Mouse (Mus musculus): ENCODE results near the gene Slc24a1. TPM values are rescaled to one million over a fixed set of nuclear protein-coding genes. Genes with fewer than 3 reads are reported as not detected.
"Not testable (repeated sequence)": the region's sequence is repeated elsewhere in the genome, so short reads cannot be mapped to it uniquely, and the experiment has no call there.

The Slc24a1 gene
- polyA plus RNA-seq (2016; fragmentation: Nextera tagmentation; extraction: Ambion mirVana), result 0.04 and 0.05 TPM in 2 replicates

GRCm38 (mm10) chr9:64951161-64951657, at the start of gene Slc24a1:
Gene Slc24a1 (minus strand): TSS chr9:64951607.
- H3K4me1 ChIP-seq, result 0 out of 2 replicates have a peak, but pooled peaks cover under 1% of the 10 kb centered on the region
- 36% methylated on average over 11 of the region's 11 CpGs for WGBS

GRCm38 (mm10) chr9:64995464-64995863, 44.1 kb upstream of the Slc24a1 start:
- not testable (repeated sequence) for H3K27ac ChIP-seq; H3K4me1 ChIP-seq; H3K4me2 ChIP-seq (replicated peaks); H3K9ac ChIP-seq; ATAC-seq (ENCODE audit: insufficient number of reproducible peaks, insufficient read depth, low FRiP score, low TSS enrichment); H3K9me3 ChIP-seq; H3K4me3 ChIP-seq; H3K27me3 ChIP-seq
- WGBS, result 93% methylated on average over 1 of the region's 1 CpGs
- H3K36me3 ChIP-seq, result peaks cover 65% of the 10 kb centered on the region

More at GRCm38 (mm10) chr9:64951161-64951657, at the start of gene Slc24a1:
- H3K36me3 ChIP-seq, result no peaks in the 10 kb centered on the region
- H3K27me3 ChIP-seq, result peaks cover 26% of the 10 kb centered on the region
- H3K4me3 ChIP-seq, result no peak within 1 kb of the TSS
- H3K9ac ChIP-seq, result no peak within 1 kb of the TSS
- H3K27ac ChIP-seq, result no peak within 1 kb of the TSS
- no peaks in the 10 kb centered on the region for H3K9me3 ChIP-seq
- ATAC-seq (ENCODE audit: insufficient number of reproducible peaks, insufficient read depth, low FRiP score, low TSS enrichment), result no peak
- H3K4me2 ChIP-seq (replicated peaks), result no peak within 1 kb of the TSS

- Histone ChIP-seq H3K4me2 (replicated peaks) (no peak overlapping the region), H3K9me3 (no peaks in the 10 kb centered on the region), H3K27me3 (no peaks in the 10 kb centered on the region), H3K4me1 (no peaks in the 10 kb centered on the region), H3K36me3 (peaks cover 77% of the 10 kb centered on the region), H3K4me3 (no peak overlapping the region), H3K9ac (no peak overlapping the region), H3K27ac (no peak overlapping the region)
- 84% methylated on average over 7 of the region's 7 CpGs for WGBS
- no peak for ATAC-seq (ENCODE audit: insufficient number of reproducible peaks, insufficient read depth, low FRiP score, low TSS enrichment)
Measured at GRCm38 (mm10) chr9:64990291-64990690, 38.9 kb upstream of the Slc24a1 start.

- H3K4me1 ChIP-seq, result no peaks in the 10 kb centered on the region
- WGBS, result 93% methylated on average over 6 of the region's 6 CpGs
- H3K9ac ChIP-seq, result no peak overlapping the region
- H3K27ac ChIP-seq, result no peak overlapping the region
- H3K4me2 ChIP-seq (replicated peaks), result no peak overlapping the region
- no peaks in the 10 kb centered on the region for H3K9me3 ChIP-seq
- H3K4me3 ChIP-seq, result no peak overlapping the region
- peaks cover 86% of the 10 kb centered on the region for H3K36me3 ChIP-seq
- no peaks in the 10 kb centered on the region for H3K27me3 ChIP-seq
- no peak for ATAC-seq (ENCODE audit: insufficient number of reproducible peaks, insufficient read depth, low FRiP score, low TSS enrichment)
Measured at GRCm38 (mm10) chr9:64988443-64988842, 37.0 kb upstream of the Slc24a1 start.

GRCm38 (mm10) chr9:64987651-64988050, 36.2 kb upstream of the Slc24a1 start:
- 97% methylated on average over 2 of the region's 2 CpGs for WGBS
- H3K36me3 ChIP-seq, result peaks cover 86% of the 10 kb centered on the region
- ATAC-seq (ENCODE audit: insufficient number of reproducible peaks, insufficient read depth, low FRiP score, low TSS enrichment), result no peak

GRCm38 (mm10) chr9:64985807-64986206, 34.4 kb upstream of the Slc24a1 start:
- 87% methylated on average over 9 of the region's 9 CpGs for WGBS
- H3K4me3 ChIP-seq, result no peak overlapping the region
- no peak overlapping the region for H3K4me2 ChIP-seq (replicated peaks)
- ATAC-seq (ENCODE audit: insufficient number of reproducible peaks, insufficient read depth, low FRiP score, low TSS enrichment), result no peak
- H3K36me3 ChIP-seq, result peaks cover 91% of the 10 kb centered on the region
- no peak overlapping the region for H3K9ac ChIP-seq
- H3K4me1 ChIP-seq, result no peaks in the 10 kb centered on the region
- no peaks in the 10 kb centered on the region for H3K9me3 ChIP-seq
- H3K27ac ChIP-seq, result no peak overlapping the region
- no peaks in the 10 kb centered on the region for H3K27me3 ChIP-seq

More at GRCm38 (mm10) chr9:64987651-64988050, 36.2 kb upstream of the Slc24a1 start:
- H3K9ac ChIP-seq, result no peak overlapping the region
- no peak overlapping the region for H3K4me3 ChIP-seq
- no peak overlapping the region for H3K27ac ChIP-seq
- H3K4me2 ChIP-seq (replicated peaks), result no peak overlapping the region
- no peaks in the 10 kb centered on the region for H3K27me3 ChIP-seq
- no peaks in the 10 kb centered on the region for H3K9me3 ChIP-seq
- no peaks in the 10 kb centered on the region for H3K4me1 ChIP-seq

- H3K9ac ChIP-seq, result no peak overlapping the region
- no peaks in the 10 kb centered on the region for H3K9me3 ChIP-seq
- no peak for ATAC-seq (ENCODE audit: insufficient number of reproducible peaks, insufficient read depth, low FRiP score, low TSS enrichment)
- WGBS, result 81% methylated on average over 8 of the region's 8 CpGs
- H3K36me3 ChIP-seq, result peaks cover 91% of the 10 kb centered on the region
- no peaks in the 10 kb centered on the region for H3K27me3 ChIP-seq
- H3K4me2 ChIP-seq (replicated peaks), result no peak overlapping the region
- H3K4me1 ChIP-seq, result no peaks in the 10 kb centered on the region
- H3K27ac ChIP-seq, result no peak overlapping the region
- no peak overlapping the region for H3K4me3 ChIP-seq
Measured at GRCm38 (mm10) chr9:64985037-64985794, 33.8 kb upstream of the Slc24a1 start.

GRCm38 (mm10) chr9:64981904-64982303, 30.5 kb upstream of the Slc24a1 start:
- no peaks in the 10 kb centered on the region for H3K4me1 ChIP-seq
- no peak overlapping the region for H3K27ac ChIP-seq
- peaks cover 95% of the 10 kb centered on the region for H3K36me3 ChIP-seq
- H3K4me3 ChIP-seq, result no peak overlapping the region
- no peaks in the 10 kb centered on the region for H3K9me3 ChIP-seq
- WGBS, result 76% methylated on average over 1 of the region's 1 CpGs
- no peak overlapping the region for H3K4me2 ChIP-seq (replicated peaks)
- no peaks in the 10 kb centered on the region for H3K27me3 ChIP-seq
- no peak for ATAC-seq (ENCODE audit: insufficient number of reproducible peaks, insufficient read depth, low FRiP score, low TSS enrichment)
- H3K9ac ChIP-seq, result no peak overlapping the region

- H3K4me2 ChIP-seq (replicated peaks), result no peak overlapping the region
- WGBS, result 80% methylated on average over 3 of the region's 3 CpGs
- peaks cover 96% of the 10 kb centered on the region for H3K36me3 ChIP-seq
Measured at GRCm38 (mm10) chr9:64980548-64980947, 29.1 kb upstream of the Slc24a1 start.

GRCm38 (mm10) chr9:64960978-64961320, 9.5 kb upstream of the Slc24a1 start:
- peak overlapping the region; percentile 66 for H3K4me2 ChIP-seq (replicated peaks)

More at GRCm38 (mm10) chr9:64980548-64980947, 29.1 kb upstream of the Slc24a1 start:
- no peak for ATAC-seq (ENCODE audit: insufficient number of reproducible peaks, insufficient read depth, low FRiP score, low TSS enrichment)
- no peaks in the 10 kb centered on the region for H3K4me1 ChIP-seq
- H3K27me3 ChIP-seq, result no peaks in the 10 kb centered on the region
- H3K9ac ChIP-seq, result no peak overlapping the region
- no peaks in the 10 kb centered on the region for H3K9me3 ChIP-seq
- H3K27ac ChIP-seq, result no peak overlapping the region
- H3K4me3 ChIP-seq, result no peak overlapping the region

GRCm38 (mm10) chr9:64960117-64960977, 8.9 kb upstream of the Slc24a1 start, which contains the start of gene Ints14:
Gene Ints14 (plus strand): TSS chr9:64960905.
- Histone ChIP-seq H3K4me1 (peaks cover 19% of the 10 kb centered on the region), H3K9me3 (no peaks in the 10 kb centered on the region), H3K4me3 (peak within 1 kb of the TSS; percentile 75), H3K27me3 (no peaks in the 10 kb centered on the region), H3K27ac (peak within 1 kb of the TSS; percentile 85), H3K4me2 (replicated peaks) (peak within 1 kb of the TSS; percentile 66), H3K9ac (peak within 1 kb of the TSS; percentile 87), H3K36me3 (peaks cover 17% of the 10 kb centered on the region)
- ATAC-seq (ENCODE audit: insufficient number of reproducible peaks, insufficient read depth, low FRiP score, low TSS enrichment), result peak; percentile 91
- 5% methylated on average over 29 of the region's 29 CpGs for WGBS

More at GRCm38 (mm10) chr9:64960978-64961320, 9.5 kb upstream of the Slc24a1 start:
- Histone ChIP-seq H3K9ac (peak overlapping the region; percentile 87), H3K4me1 (peaks cover 19% of the 10 kb centered on the region), H3K27me3 (no peaks in the 10 kb centered on the region), H3K9me3 (no peaks in the 10 kb centered on the region), H3K27ac (peak overlapping the region; percentile 85), H3K36me3 (peaks cover 23% of the 10 kb centered on the region), H3K4me3 (peak overlapping the region; percentile 75)
- under 1% methylated on average over 17 of the region's 17 CpGs for WGBS
- ATAC-seq (ENCODE audit: insufficient number of reproducible peaks, insufficient read depth, low FRiP score, low TSS enrichment), result peak; percentile 62
